Mouse (Mus musculus): Measurements from ENCODE around the gene Pex12.

GRCm38 (mm10) chr11:83312471-83312870 lies 10.1 kb upstream of the Pex12 start:
- TF ChIP-seq POLR2A (IDR thresholded peaks at IDR 0.05; ENCODE audit: borderline replicate concordance, low read depth, low read length), result no peak
- no peak for TF ChIP-seq CTCF (IDR thresholded peaks at IDR 0.05; ENCODE audit: low read depth, low read length)

All from bone marrow macrophage, adult 2 months (primary cell).